Comparison of ENCODE assay signal across 8 mouse cellular contexts in the genomic region with DNA sequence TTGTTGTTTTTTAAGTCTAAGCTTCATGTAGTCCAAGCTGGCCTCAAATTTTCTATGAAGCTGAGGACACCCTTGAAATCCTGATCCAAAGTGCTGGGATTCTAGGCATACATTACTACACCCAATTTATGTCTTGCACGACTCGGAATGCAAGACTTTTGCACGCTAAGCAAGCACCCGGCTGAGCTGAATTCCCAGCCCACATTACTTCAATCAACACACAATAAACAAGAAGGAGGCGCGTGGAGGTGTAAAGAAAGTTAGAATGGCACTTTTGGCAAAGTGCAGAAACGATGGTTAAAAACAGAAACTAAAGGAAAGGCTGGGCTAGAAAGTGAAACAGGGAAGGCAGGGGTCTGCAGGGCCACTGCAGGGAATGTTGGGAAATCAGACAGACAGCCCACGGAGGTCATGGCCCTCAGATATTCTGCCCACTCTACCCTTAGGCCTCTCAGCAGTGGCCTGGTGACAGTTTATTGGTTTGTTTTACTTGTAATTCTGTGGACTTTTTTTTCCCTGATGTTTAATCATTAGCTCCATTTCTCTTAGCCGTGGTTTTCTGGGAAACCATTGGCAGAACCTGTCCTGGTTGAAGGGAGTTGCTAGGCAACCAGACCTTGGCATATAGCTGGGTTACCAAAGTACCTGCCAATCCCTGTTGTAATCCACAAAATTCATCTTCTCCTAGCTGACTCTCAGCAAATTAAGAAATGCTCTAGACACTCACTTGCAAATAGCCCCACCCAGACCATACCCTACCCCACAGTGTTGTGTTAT.
A peak's percentile ranks its signal among the peaks of the same experiment; 100 is the strongest.
DNase-seq lines count a peak whose midpoint lies in the region; ATAC-seq and TF ChIP-seq lines count a peak whose summit lies in the region.

No protein-coding gene starts in this region.

- peak overlapping the region; percentile 67 for H3K9ac ChIP-seq in liver, adult 2 months (ENCODE audit: low read depth, low read length)
- no peak overlapping the region for H3K9ac ChIP-seq in forebrain, embryonic 16.5 days (replicated peaks; ENCODE audit: low read depth, low read length)

- ATAC-seq in forebrain, embryonic 16.5 days, result peak; percentile 77
- 0 out of 2 replicates have a peak, but pooled peaks have one; percentile 29 for ATAC-seq in megakaryocyte progenitor cell, adult 5-6 weeks (replicated peaks; ENCODE audit: poor library complexity)
- ATAC-seq in monocyte, adult 5-6 weeks (replicated peaks; ENCODE audit: insufficient number of reproducible peaks, low FRiP score, low TSS enrichment, poor library complexity, severe bottlenecking), result no peak
- no peak for ATAC-seq in erythroid progenitor cell, adult 5-6 weeks (replicated peaks; ENCODE audit: low FRiP score, poor library complexity, severe bottlenecking)

- H3K36me3 ChIP-seq in liver, adult 2 months (ENCODE audit: control insufficient read depth, insufficient read depth, low read length), result no peaks in the 10 kb centered on the region
- no peaks in the 10 kb centered on the region for H3K36me3 ChIP-seq in forebrain, embryonic 16.5 days (ENCODE audit: control insufficient read depth, insufficient read depth)
- no peaks in the 10 kb centered on the region for H3K36me3 ChIP-seq in heart, embryonic 10.5 days

- H3K27ac ChIP-seq in liver, adult 2 months (replicated peaks; ENCODE audit: insufficient read depth, low read depth, low read length), result peak overlapping the region; percentile 90
- H3K27ac ChIP-seq in forebrain, embryonic 16.5 days (ENCODE audit: low read length), result no peak overlapping the region
- H3K27ac ChIP-seq in heart, embryonic 10.5 days, result no peak overlapping the region

- 21% methylated on average over 9 of the region's 9 CpGs for WGBS in liver, adult 2 months
- WGBS in forebrain, embryonic 16.5 days, result 30% methylated on average over 9 of the region's 9 CpGs
- WGBS in heart, embryonic 10.5 days, result 76% methylated on average over 9 of the region's 9 CpGs

- no peak for TF ChIP-seq CTCF in liver, adult 2 months (IDR thresholded peaks at IDR 0.05; ENCODE audit: low read depth, low read length)

- DNase-seq in liver, adult 2 months (ENCODE audit: extremely low read depth, low read depth, low spot score), result peak; percentile 99
- no peak for DNase-seq in liver
- DNase-seq in kidney, postnatal 14 days, result peak; percentile 57
- DNase-seq in heart, embryonic 10.5 days (ENCODE audit: low spot score), result no peak

- H3K27me3 ChIP-seq in liver, adult 2 months (ENCODE audit: control insufficient read depth, insufficient read depth, low read length), result no peaks in the 10 kb centered on the region
- no peaks in the 10 kb centered on the region for H3K27me3 ChIP-seq in forebrain, embryonic 16.5 days (replicated peaks; ENCODE audit: control insufficient read depth, insufficient read depth, low read length)
- H3K27me3 ChIP-seq in heart, embryonic 10.5 days (ENCODE audit: insufficient read depth, poor library complexity, severe bottlenecking), result no peaks in the 10 kb centered on the region

- H3K9me3 ChIP-seq in forebrain, embryonic 16.5 days (ENCODE audit: control insufficient read depth, low read length), result no peaks in the 10 kb centered on the region
- no peaks in the 10 kb centered on the region for H3K9me3 ChIP-seq in heart, embryonic 10.5 days

- no peaks in the 10 kb centered on the region; the same call in 1 of the 2 replicates for H3K4me1 ChIP-seq in liver, adult 2 months (ENCODE audit: control insufficient read depth, insufficient read depth, low read length)
- peaks cover 8% of the 10 kb centered on the region for H3K4me1 ChIP-seq in forebrain, embryonic 16.5 days (replicated peaks; ENCODE audit: control insufficient read depth, insufficient read depth, low read length)
- H3K4me1 ChIP-seq in heart, embryonic 10.5 days, result no peaks in the 10 kb centered on the region

- no peak for TF ChIP-seq POLR2A in liver, adult 2 months (IDR thresholded peaks at IDR 0.05; ENCODE audit: extremely low read depth, insufficient read depth, low read length)

- H3K4me2 ChIP-seq in forebrain, embryonic 16.5 days (ENCODE audit: low read length), result peak overlapping the region; percentile 19; the same call in 1 of the 2 replicates

- no peaks in the 10 kb centered on the region for H3K79me2 ChIP-seq in liver, adult 2 months (ENCODE audit: control insufficient read depth, insufficient read depth, low read length)

- peak overlapping the region; percentile 3; the same call in 1 of the 2 replicates for H3K4me3 ChIP-seq in liver, adult 2 months (ENCODE audit: insufficient read depth, low read depth, low read length)
- H3K4me3 ChIP-seq in forebrain, embryonic 16.5 days (replicated peaks; ENCODE audit: low read length), result no peak overlapping the region
- H3K4me3 ChIP-seq in heart, embryonic 10.5 days, result no peak overlapping the region

Comparison
In these comparisons a context has a peak if more than half of its experiments do, and no peak if none do; other contexts are left out.
1. DNase-seq: peak in liver, adult 2 months (single experiment) and kidney, postnatal 14 days (single experiment); none in liver (single experiment) and heart, embryonic 10.5 days (single experiment).
2. ATAC-seq: peak in forebrain, embryonic 16.5 days (single experiment) and megakaryocyte progenitor cell, adult 5-6 weeks (single experiment); none in monocyte, adult 5-6 weeks (single experiment) and erythroid progenitor cell, adult 5-6 weeks (single experiment).